Mouse (Mus musculus): ENCODE results near the gene Stab2. TPM values are rescaled to one million over a fixed set of nuclear protein-coding genes. Genes with fewer than 3 reads are reported as not detected.

Gene Stab2
- polyA plus RNA-seq, 1 experiment from 2014 or later, result not detected

DNA sequence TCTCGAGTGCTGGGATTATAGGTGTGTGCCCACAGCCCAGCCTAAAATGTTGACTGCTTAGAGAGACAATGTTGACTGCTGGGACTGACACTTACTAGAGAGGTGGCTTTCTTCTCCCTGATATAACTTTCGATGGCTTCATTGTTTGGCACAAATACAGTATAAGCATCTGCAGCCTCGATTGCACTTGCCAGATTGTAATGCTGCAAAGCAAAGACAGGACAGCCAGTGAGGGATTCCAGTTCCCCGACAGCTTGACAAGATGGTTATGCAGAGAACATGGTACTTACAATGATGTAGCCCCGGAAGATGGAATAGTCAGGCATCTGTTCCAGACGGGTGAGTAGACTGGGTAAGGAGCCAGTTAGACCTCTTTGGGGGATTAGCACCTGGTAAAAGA, 100.8 kb downstream of the Stab2 start:
- Histone ChIP-seq H3K4me1 (replicated peaks; ENCODE audit: control insufficient read depth, insufficient read depth, low read length) (no peaks in the 10 kb centered on the region), H3K27ac (ENCODE audit: low read depth, low read length) (no peak overlapping the region), H3K27me3 (ENCODE audit: control insufficient read depth, insufficient read depth, low read length) (no peaks in the 10 kb centered on the region), H3K36me3 (ENCODE audit: control insufficient read depth, insufficient read depth, low read length) (no peaks in the 10 kb centered on the region), H3K9ac (ENCODE audit: low read length) (no peak overlapping the region), H3K4me3 (ENCODE audit: low read depth, low read length) (no peak overlapping the region), H3K4me2 (ENCODE audit: low read depth, low read length, severe bottlenecking) (no peak overlapping the region), H3K9me3 (ENCODE audit: control insufficient read depth, low read length) (no peaks in the 10 kb centered on the region)
- DNase-seq (ENCODE audit: low spot score), result no peak
- 84% methylated on average over 6 of the region's 6 CpGs for WGBS
- no peak for ATAC-seq (replicated peaks; ENCODE audit: low FRiP score)

DNA sequence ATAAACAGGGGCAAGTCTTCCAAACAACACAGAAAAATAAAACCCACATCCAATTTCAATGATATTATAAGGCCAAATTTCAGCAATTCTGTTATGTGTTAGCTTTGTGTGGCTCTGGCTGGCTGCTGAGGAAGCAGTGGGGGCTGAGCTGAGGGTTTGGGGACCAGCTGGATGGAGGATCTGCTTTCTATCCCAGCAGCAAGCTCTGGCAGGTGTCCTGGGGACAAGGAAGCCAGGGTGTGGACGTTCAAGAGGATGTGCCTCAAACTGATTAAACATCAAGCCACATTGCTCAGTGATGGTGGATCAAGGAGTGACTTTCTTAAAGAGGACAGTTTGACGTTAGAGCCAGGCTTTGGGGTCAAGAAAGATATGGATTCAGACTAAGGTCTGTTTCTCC, 112.3 kb downstream of the Stab2 start:
- no peaks in the 10 kb centered on the region for H3K36me3 ChIP-seq (ENCODE audit: control insufficient read depth, insufficient read depth, low read length)
- no peaks in the 10 kb centered on the region for H3K9me3 ChIP-seq (ENCODE audit: control insufficient read depth, low read length)
- WGBS, result 83% methylated on average over 2 of the region's 2 CpGs
- no peak overlapping the region for H3K9ac ChIP-seq (ENCODE audit: low read length)
- DNase-seq (ENCODE audit: low spot score) (no peak), ATAC-seq (replicated peaks; ENCODE audit: low FRiP score) (no peak)
- no peaks in the 10 kb centered on the region; the same call in 1 of the 2 replicates for H3K27me3 ChIP-seq (ENCODE audit: control insufficient read depth, insufficient read depth, low read length)
- H3K4me3 ChIP-seq (ENCODE audit: low read depth, low read length), result no peak overlapping the region
- no peaks in the 10 kb centered on the region for H3K4me1 ChIP-seq (replicated peaks; ENCODE audit: control insufficient read depth, insufficient read depth, low read length)
- no peak overlapping the region for H3K4me2 ChIP-seq (ENCODE audit: low read depth, low read length, severe bottlenecking)
- no peak overlapping the region for H3K27ac ChIP-seq (ENCODE audit: low read depth, low read length)

DNA sequence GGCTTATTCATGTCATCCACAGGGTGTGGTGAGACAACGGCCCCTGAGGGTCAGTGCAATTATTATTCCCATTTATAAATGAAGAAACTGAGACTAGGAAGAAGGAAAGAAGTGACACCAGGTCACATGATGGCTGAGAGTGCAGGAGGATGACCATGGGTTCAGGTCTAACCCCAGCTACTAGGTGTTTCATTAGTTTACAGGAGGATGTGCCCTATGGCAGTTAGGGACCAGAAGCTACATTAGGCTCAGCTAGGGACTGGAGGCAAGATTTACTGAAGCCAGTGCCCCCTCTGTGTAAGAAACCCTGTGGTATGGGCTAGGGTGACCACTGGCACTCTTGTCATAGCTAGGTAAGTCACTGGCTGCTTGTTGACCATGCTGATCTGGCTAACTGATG, 116.8 kb downstream of the Stab2 start:
- Histone ChIP-seq H3K9me3 (ENCODE audit: control insufficient read depth, low read length) (no peaks in the 10 kb centered on the region), H3K4me2 (ENCODE audit: low read depth, low read length, severe bottlenecking) (no peak overlapping the region), H3K27ac (ENCODE audit: low read depth, low read length) (no peak overlapping the region), H3K27me3 (ENCODE audit: control insufficient read depth, insufficient read depth, low read length) (no peaks in the 10 kb centered on the region), H3K4me3 (ENCODE audit: low read depth, low read length) (no peak overlapping the region), H3K9ac (ENCODE audit: low read length) (no peak overlapping the region), H3K4me1 (replicated peaks; ENCODE audit: control insufficient read depth, insufficient read depth, low read length) (no peaks in the 10 kb centered on the region), H3K36me3 (ENCODE audit: control insufficient read depth, insufficient read depth, low read length) (no peaks in the 10 kb centered on the region)
- DNase-seq (ENCODE audit: low spot score) (no peak), ATAC-seq (replicated peaks; ENCODE audit: low FRiP score) (no peak)
- WGBS, result 90% methylated on average over 1 of the region's 1 CpGs

DNA sequence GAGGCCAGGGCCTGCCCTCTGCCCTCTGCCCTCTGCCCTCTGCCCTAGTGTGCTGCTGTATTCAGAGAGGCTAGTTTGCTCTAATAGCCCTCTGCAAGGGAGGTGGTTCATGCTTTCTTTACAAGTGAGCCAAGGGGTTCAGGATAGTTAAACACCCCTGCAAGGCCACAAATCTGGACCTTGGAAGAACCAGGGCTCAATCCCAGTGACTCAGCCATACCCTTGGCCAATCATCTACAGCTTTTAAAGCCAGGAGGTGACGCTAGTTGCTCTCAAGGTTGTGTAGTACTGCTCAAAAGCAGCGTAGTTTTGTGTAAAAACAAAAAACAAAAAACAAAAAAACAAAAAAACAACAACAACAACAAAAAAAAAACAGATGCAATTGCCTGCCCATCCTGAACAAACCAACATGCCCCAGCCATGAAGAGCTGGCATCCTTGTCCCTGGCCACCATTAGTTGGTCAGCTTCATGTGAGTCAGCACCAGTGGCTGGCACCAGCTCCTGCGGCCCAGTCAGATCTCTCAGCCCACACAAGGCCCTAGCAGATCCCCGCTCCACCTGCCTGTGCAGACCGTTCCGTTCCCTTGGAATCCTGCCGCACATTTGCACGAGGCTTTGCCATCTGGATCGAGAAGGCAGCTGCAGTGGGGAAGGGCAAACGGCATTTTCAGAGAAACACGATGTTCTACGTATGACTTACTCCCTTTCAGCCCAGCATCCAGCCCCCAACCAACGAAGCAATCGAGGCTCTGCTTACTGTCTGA, 117.5 kb downstream of the Stab2 start:
- no peak overlapping the region for H3K9ac ChIP-seq (ENCODE audit: low read length)
- H3K4me1 ChIP-seq (replicated peaks; ENCODE audit: control insufficient read depth, insufficient read depth, low read length), result no peaks in the 10 kb centered on the region
- H3K27me3 ChIP-seq (ENCODE audit: control insufficient read depth, insufficient read depth, low read length), result no peaks in the 10 kb centered on the region
- no peak for DNase-seq (ENCODE audit: low spot score)
- H3K36me3 ChIP-seq (ENCODE audit: control insufficient read depth, insufficient read depth, low read length), result no peaks in the 10 kb centered on the region
- H3K4me2 ChIP-seq (ENCODE audit: low read depth, low read length, severe bottlenecking), result no peak overlapping the region
- H3K27ac ChIP-seq (ENCODE audit: low read depth, low read length), result no peak overlapping the region
- H3K9me3 ChIP-seq (ENCODE audit: control insufficient read depth, low read length), result no peaks in the 10 kb centered on the region
- 90% methylated on average over 14 of the region's 14 CpGs for WGBS
- no peak for ATAC-seq (replicated peaks; ENCODE audit: low FRiP score)
- H3K4me3 ChIP-seq (ENCODE audit: low read depth, low read length), result no peak overlapping the region

DNA sequence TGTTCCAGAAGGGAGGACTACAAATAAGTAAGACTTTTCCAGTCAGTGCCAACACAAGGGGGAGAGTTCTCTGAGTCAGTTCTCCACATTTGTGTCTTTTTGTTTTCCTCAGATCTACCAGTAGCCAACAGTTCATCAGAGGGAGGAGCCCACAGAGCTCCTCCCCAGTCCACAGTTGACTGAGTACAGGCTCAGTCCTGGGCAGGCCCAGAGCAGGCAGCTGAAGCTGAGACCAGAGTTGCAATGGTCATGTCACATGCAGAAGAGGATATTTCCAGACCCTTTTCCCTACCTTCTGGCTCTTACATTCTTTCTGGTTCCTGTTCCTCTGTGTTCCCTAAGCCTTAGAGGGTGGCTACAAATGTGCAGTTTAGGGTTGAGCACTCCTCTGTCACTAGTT, 118.4 kb downstream of the Stab2 start:
- Histone ChIP-seq H3K9me3 (ENCODE audit: control insufficient read depth, low read length) (no peaks in the 10 kb centered on the region), H3K27me3 (ENCODE audit: control insufficient read depth, insufficient read depth, low read length) (no peaks in the 10 kb centered on the region), H3K4me1 (replicated peaks; ENCODE audit: control insufficient read depth, insufficient read depth, low read length) (no peaks in the 10 kb centered on the region), H3K9ac (ENCODE audit: low read length) (no peak overlapping the region), H3K27ac (ENCODE audit: low read depth, low read length) (no peak overlapping the region), H3K4me3 (ENCODE audit: low read depth, low read length) (no peak overlapping the region), H3K4me2 (ENCODE audit: low read depth, low read length, severe bottlenecking) (no peak overlapping the region), H3K36me3 (ENCODE audit: control insufficient read depth, insufficient read depth, low read length) (no peaks in the 10 kb centered on the region)
- DNase-seq (ENCODE audit: low spot score), result no peak
- ATAC-seq (replicated peaks; ENCODE audit: low FRiP score), result no peak

DNA sequence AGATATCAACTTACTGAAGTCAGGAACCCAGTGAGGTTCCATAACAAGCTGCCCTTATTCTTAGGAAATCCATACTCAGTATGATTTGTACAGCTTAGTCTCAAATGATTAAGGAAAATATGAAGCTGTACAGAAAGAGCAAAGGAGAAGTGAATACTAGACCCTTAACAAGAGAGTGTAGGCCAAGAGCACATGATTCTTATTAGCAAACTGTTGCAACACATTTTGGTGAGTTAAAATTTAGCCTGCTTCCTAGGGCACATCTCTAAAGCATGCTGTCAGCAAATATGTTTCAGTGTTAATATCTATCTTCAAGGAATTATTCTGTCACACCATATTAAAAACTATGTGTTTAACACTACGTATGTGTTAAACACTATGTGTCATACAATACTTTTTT, 121.4 kb downstream of the Stab2 start:
- no peak for ATAC-seq (replicated peaks; ENCODE audit: low FRiP score)
- no peak overlapping the region for H3K27ac ChIP-seq (ENCODE audit: low read depth, low read length)
- no peaks in the 10 kb centered on the region for H3K27me3 ChIP-seq (ENCODE audit: control insufficient read depth, insufficient read depth, low read length)
- no peak overlapping the region for H3K4me3 ChIP-seq (ENCODE audit: low read depth, low read length)
- no peaks in the 10 kb centered on the region for H3K4me1 ChIP-seq (replicated peaks; ENCODE audit: control insufficient read depth, insufficient read depth, low read length)
- no peak overlapping the region for H3K9ac ChIP-seq (ENCODE audit: low read length)
- WGBS, result 91% methylated on average over 1 of the region's 1 CpGs
- no peaks in the 10 kb centered on the region for H3K36me3 ChIP-seq (ENCODE audit: control insufficient read depth, insufficient read depth, low read length)
- DNase-seq (ENCODE audit: low spot score), result no peak
- H3K9me3 ChIP-seq (ENCODE audit: control insufficient read depth, low read length), result no peaks in the 10 kb centered on the region
- H3K4me2 ChIP-seq (ENCODE audit: low read depth, low read length, severe bottlenecking), result no peak overlapping the region

DNA sequence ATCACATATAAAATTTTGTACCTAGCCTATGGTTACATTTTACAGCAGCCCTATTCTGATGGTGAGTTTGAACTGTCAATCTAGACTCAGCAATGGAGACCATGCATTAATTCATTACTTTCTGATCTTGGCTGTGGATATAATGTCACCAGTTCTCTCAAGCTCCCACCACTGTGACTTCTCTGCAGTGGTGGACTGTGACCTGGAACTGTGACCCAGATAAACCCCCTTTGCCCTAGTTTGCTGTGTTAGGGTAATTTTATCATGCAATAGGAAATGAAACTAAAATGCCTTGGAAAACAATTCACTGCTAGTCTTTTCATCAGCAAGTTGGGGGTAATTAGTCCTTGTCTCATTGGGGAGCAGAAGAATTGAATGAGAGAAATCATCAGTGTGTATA, 126.4 kb downstream of the Stab2 start:
- Histone ChIP-seq H3K4me3 (ENCODE audit: low read depth, low read length) (no peak overlapping the region), H3K4me2 (ENCODE audit: low read depth, low read length, severe bottlenecking) (no peak overlapping the region), H3K9me3 (ENCODE audit: control insufficient read depth, low read length) (no peaks in the 10 kb centered on the region), H3K4me1 (replicated peaks; ENCODE audit: control insufficient read depth, insufficient read depth, low read length) (no peaks in the 10 kb centered on the region), H3K27ac (ENCODE audit: low read depth, low read length) (no peak overlapping the region), H3K9ac (ENCODE audit: low read length) (no peak overlapping the region), H3K27me3 (ENCODE audit: control insufficient read depth, insufficient read depth, low read length) (no peaks in the 10 kb centered on the region), H3K36me3 (ENCODE audit: control insufficient read depth, insufficient read depth, low read length) (no peaks in the 10 kb centered on the region)
- no peak for ATAC-seq (replicated peaks; ENCODE audit: low FRiP score)
- DNase-seq (ENCODE audit: low spot score), result peak; percentile 2

DNA sequence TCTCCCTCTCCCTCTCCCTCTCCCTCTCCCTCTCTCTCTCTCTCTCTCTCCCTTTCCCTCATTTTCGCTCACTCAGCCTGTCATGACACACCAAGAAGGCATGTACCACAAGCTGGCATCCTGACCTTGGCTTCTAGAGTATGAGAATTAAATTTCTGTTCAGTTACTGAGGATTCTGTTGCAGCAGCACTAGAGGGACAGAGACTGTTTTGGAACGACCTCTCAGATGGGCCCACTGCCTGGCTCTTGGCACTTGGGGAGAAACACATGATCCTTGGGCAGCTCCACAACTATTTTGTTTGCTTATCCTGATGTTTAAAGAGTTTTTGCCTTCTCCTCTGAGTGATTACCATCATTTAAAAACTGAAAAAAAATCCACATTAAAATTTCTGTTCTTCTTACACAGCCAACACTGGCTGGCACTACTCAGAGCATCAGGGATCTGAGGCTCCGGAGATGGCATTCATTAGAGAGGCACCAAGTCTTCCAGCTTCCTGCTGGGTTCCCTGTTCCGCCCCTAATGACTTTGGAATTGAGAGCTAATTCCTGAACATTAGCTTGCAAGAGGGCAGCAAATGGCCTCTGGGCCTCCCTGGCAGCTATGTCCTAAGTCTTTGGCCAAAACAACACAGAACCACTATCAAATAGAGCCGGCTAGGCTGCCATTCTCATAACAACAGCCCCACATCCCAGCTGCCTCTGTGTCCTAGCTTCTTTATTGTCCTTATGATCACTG, 127.6 kb downstream of the Stab2 start:
- Histone ChIP-seq H3K4me2 (ENCODE audit: low read depth, low read length, severe bottlenecking) (no peak overlapping the region), H3K4me1 (replicated peaks; ENCODE audit: control insufficient read depth, insufficient read depth, low read length) (no peaks in the 10 kb centered on the region), H3K9me3 (ENCODE audit: control insufficient read depth, low read length) (no peaks in the 10 kb centered on the region), H3K4me3 (ENCODE audit: low read depth, low read length) (no peak overlapping the region), H3K27me3 (ENCODE audit: control insufficient read depth, insufficient read depth, low read length) (no peaks in the 10 kb centered on the region), H3K27ac (ENCODE audit: low read depth, low read length) (no peak overlapping the region), H3K9ac (ENCODE audit: low read length) (no peak overlapping the region), H3K36me3 (ENCODE audit: control insufficient read depth, insufficient read depth, low read length) (no peaks in the 10 kb centered on the region)
- 64% methylated on average over 5 of the region's 5 CpGs for WGBS
- DNase-seq (ENCODE audit: low spot score) (peak; percentile 42), ATAC-seq (replicated peaks; ENCODE audit: low FRiP score) (no peak)

DNA sequence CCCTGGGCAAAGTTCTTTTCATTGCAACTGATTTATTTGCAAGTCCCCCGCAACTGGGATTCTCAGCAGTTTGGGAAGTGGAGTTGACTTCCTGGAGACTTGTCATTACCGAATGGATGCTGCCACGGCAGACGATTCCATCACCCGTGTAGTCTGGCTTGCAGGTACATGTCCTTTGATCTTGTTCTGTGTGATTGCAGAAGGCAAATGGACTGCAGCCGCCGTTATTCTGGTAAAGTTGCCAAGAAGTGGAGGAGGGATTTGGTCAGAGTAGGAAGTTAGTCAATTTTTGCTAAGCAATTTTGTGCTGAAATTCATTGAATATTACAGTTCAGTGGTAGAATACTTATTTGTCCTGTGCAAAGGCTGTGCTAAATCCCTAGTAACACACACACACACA, 129.1 kb downstream of the Stab2 start:
- WGBS, result 95% methylated on average over 7 of the region's 7 CpGs
- Histone ChIP-seq H3K27ac (ENCODE audit: low read depth, low read length) (no peak overlapping the region), H3K27me3 (ENCODE audit: control insufficient read depth, insufficient read depth, low read length) (no peaks in the 10 kb centered on the region), H3K9ac (ENCODE audit: low read length) (no peak overlapping the region), H3K36me3 (ENCODE audit: control insufficient read depth, insufficient read depth, low read length) (no peaks in the 10 kb centered on the region), H3K4me1 (replicated peaks; ENCODE audit: control insufficient read depth, insufficient read depth, low read length) (no peaks in the 10 kb centered on the region), H3K4me3 (ENCODE audit: low read depth, low read length) (no peak overlapping the region), H3K4me2 (ENCODE audit: low read depth, low read length, severe bottlenecking) (no peak overlapping the region), H3K9me3 (ENCODE audit: control insufficient read depth, low read length) (no peaks in the 10 kb centered on the region)
- no peak for DNase-seq (ENCODE audit: low spot score)
- ATAC-seq (replicated peaks; ENCODE audit: low FRiP score), result no peak
